Mouse (Mus musculus): Measurements from ENCODE around the gene Vps36.

The Vps36 gene

GRCm38 (mm10) chr8:22192660-22193431 lies at the start of gene Vps36:
Gene Vps36 (plus strand): TSS chr8:22192809.
- DNase-seq: peak; percentile 81 to 97

- no peak for DNase-seq
Measured at GRCm38 (mm10) chr8:22143764-22144491, 48.7 kb upstream of the Vps36 start.

- DNase-seq: no peak
Measured at GRCm38 (mm10) chr8:22145831-22146230, 46.8 kb upstream of the Vps36 start.

- no peak for DNase-seq
Measured at GRCm38 (mm10) chr8:22147706-22148366, 44.8 kb upstream of the Vps36 start.

GRCm38 (mm10) chr8:22148367-22148740 lies 44.3 kb upstream of the Vps36 start:
- DNase-seq: no peak

- no peak for DNase-seq
Measured at GRCm38 (mm10) chr8:22149643-22150344, 42.8 kb upstream of the Vps36 start.

- no peak for DNase-seq
Measured at GRCm38 (mm10) chr8:22150345-22150663, 42.3 kb upstream of the Vps36 start.

GRCm38 (mm10) chr8:22162206-22162605 lies 30.4 kb upstream of the Vps36 start:
- DNase-seq: no peak

- DNase-seq: no peak
Measured at GRCm38 (mm10) chr8:22164431-22164830, 28.2 kb upstream of the Vps36 start.

- no peak for DNase-seq
Measured at GRCm38 (mm10) chr8:22165251-22166079, 27.1 kb upstream of the Vps36 start.

GRCm38 (mm10) chr8:22166080-22166603 lies 26.5 kb upstream of the Vps36 start, which contains the start of gene Nek3:
Gene Nek3 (minus strand): TSS chr8:22166435.
- DNase-seq: peak; percentile 86 to 88

GRCm38 (mm10) chr8:22169167-22169566 lies 23.4 kb upstream of the Vps36 start:
- no peak for DNase-seq

- DNase-seq: no peak
Measured at GRCm38 (mm10) chr8:22175966-22176365, 16.6 kb upstream of the Vps36 start.

- DNase-seq: no peak
Measured at GRCm38 (mm10) chr8:22184884-22185283, 7.7 kb upstream of the Vps36 start.

GRCm38 (mm10) chr8:22185431-22186397 lies 6.9 kb upstream of the Vps36 start, which contains the start of gene Ckap2:
Gene Ckap2 (minus strand): TSS chr8:22185819.
- DNase-seq: peak; percentile 81 to 84

- no peak for DNase-seq
Measured at GRCm38 (mm10) chr8:22193432-22194010, 912 bp downstream of the Vps36 start.

GRCm38 (mm10) chr8:22197914-22198313 lies 5.3 kb downstream of the Vps36 start:
- DNase-seq: no peak

- DNase-seq: no peak
Measured at GRCm38 (mm10) chr8:22199481-22199880, 6.9 kb downstream of the Vps36 start.

GRCm38 (mm10) chr8:22207535-22207934 lies 14.9 kb downstream of the Vps36 start:
- no peak for DNase-seq

GRCm38 (mm10) chr8:22209012-22209411 lies 16.4 kb downstream of the Vps36 start:
- no peak for DNase-seq
